Mouse (Mus musculus): Measurements from ENCODE around the gene Ctso.

The Ctso gene

GRCm38 (mm10) chr3:81951785-81952184, 19.4 kb downstream of the Ctso start:
- no peak for DNase-seq (ENCODE audit: low read depth)

- DNase-seq (ENCODE audit: low read depth) = no peak
Measured at GRCm38 (mm10) chr3:81957484-81957883, 25.1 kb downstream of the Ctso start.

GRCm38 (mm10) chr3:81961336-81961735, 28.9 kb downstream of the Ctso start:
- DNase-seq (ENCODE audit: low read depth) = no peak

GRCm38 (mm10) chr3:81963768-81964167, 31.4 kb downstream of the Ctso start:
- no peak for DNase-seq (ENCODE audit: low read depth)

DNA sequence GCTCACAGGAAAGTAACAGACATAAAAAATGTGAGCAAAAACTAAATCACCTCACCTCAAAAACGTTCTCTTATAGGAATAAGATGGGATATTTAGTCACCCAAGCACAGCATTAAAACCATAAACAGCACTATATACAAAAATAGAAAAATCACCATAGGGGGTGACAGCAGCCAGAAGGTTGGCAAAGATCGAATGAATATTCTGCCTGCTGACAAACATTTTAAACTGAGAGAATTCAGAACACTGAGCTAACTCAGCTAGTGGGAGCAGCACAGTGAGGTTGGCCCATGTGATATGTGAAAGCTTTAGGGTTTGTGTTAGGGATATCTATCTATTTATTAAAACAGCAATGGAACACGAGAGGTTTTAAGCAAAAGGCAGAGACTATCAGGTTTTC, 32.2 kb downstream of the Ctso start:
- no peak for DNase-seq (ENCODE audit: low read depth)

DNA sequence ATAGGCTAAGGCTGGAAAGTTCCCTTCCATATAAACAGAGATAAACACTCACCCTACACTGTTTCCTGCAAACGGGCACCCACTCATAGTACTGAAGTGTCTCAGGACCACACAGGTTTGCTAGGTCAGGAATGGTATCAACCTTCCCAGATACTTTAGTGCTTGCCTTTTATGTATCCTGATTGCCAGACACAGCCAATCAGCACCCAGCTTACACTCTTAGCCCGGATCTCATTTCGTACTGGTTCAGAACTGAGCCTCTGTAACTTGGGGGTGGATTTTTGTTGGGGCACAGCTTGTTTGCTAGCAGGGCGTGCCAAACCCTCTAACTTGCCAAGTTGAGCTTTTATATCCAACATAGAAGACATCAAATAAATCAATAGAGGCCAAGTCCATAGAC, 43.2 kb downstream of the Ctso start:
- no peak for DNase-seq (ENCODE audit: low read depth)

GRCm38 (mm10) chr3:81976102-81976501, 43.7 kb downstream of the Ctso start, which contains the start of gene Tdo2:
Gene Tdo2 (minus strand): TSS chr3:81976202.
- DNase-seq (ENCODE audit: low read depth) = no peak

- DNase-seq (ENCODE audit: low read depth) = no peak
Measured at GRCm38 (mm10) chr3:81981576-81981975, 49.2 kb downstream of the Ctso start.

DNA sequence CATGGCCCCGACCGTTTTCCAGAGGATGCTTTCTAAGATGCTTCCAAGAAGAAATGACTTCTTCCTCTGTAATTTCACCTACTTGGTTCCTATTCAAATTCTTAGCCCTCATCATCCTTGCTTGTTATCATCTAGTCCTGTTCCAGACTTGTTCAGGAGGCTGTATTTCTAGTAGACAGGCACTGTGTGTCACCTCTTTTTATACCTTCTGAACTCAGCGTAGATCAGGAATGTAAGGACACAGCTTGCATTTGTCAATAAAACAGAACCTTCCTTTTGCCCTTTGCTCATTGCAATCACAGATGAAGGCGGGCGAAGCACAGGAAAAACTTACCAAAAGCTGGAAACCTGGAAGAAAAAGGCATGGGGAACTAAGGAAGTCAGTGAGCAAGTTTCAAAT, 49.6 kb downstream of the Ctso start, which contains the start of gene Asic5:
Gene Asic5, plus strand, starts transcription at position 301 of the 400 bp plus-strand sequence.
- no peak for DNase-seq (ENCODE audit: low read depth)

- no peak for DNase-seq (ENCODE audit: low read depth)
Measured at GRCm38 (mm10) chr3:81983120-81983895, 50.9 kb downstream of the Ctso start.

GRCm38 (mm10) chr3:81985100-81985499, 52.7 kb downstream of the Ctso start:
- no peak for DNase-seq (ENCODE audit: low read depth)

GRCm38 (mm10) chr3:81986103-81986502, 53.7 kb downstream of the Ctso start:
- DNase-seq (ENCODE audit: low read depth) = no peak

DNA sequence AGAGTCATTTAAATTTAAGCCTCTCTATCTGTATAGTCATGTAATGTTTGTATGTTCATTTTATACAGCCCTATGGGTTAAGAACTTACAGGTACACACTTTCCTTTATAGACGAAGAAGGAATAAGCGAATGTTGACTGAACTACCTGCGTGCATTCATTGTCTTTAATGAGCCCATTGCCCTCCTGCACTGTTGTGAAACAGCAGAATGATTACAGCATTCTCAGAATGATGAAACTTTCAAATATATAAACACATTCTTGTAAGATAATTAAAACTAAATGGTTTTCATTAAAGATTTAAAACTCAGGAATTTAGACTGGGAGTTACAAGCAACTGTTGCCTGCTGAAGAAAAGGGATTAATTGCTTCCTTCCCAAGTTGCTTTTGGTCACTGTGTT, 55.2 kb downstream of the Ctso start:
- DNase-seq (ENCODE audit: low read depth) = no peak

DNA sequence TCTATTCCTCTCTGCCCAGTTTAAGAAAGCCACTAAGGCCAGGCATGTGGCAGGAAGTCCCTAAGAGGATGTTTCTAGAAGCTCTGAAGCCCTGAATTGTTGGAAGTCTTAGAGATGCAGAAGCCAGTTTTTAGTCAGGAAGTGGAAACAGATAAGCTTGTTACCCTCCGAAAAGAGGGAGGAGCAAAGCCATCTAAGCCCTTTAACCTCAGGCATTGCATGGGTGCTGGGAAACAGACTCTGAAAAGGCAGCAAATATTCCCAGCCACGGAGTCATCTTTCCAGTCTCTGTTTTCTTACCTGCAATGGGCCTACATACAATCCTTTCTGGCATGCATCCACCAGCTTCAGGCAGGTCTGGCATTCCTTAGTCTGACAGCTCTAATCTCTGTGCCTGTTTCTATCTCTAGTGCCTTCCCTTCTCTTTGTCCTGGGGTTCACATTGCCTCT, 57.3 kb downstream of the Ctso start:
- no peak for DNase-seq (ENCODE audit: low read depth)

GRCm38 (mm10) chr3:81990531-81990930, 58.1 kb downstream of the Ctso start:
- no peak for DNase-seq (ENCODE audit: low read depth)

DNA sequence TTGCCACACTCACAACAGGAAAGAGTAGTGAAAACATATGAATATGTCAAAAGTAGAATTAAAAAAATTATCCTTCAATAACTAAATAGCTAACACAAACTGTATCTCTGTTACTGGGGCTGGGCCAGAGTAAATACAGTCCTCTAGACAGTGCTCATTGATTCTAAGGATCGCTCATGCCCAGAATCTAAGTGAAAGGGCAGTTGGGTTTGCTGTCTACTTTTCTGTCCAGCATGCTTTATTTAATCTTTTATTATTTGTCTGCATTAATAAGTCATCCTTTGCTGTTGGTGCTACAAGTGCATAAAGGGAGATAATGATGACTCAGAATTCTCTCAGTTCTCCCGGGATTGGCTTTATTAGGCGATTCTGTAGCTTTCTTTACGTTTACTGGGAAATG, 63.0 kb downstream of the Ctso start:
- no peak for DNase-seq (ENCODE audit: low read depth)

DNA sequence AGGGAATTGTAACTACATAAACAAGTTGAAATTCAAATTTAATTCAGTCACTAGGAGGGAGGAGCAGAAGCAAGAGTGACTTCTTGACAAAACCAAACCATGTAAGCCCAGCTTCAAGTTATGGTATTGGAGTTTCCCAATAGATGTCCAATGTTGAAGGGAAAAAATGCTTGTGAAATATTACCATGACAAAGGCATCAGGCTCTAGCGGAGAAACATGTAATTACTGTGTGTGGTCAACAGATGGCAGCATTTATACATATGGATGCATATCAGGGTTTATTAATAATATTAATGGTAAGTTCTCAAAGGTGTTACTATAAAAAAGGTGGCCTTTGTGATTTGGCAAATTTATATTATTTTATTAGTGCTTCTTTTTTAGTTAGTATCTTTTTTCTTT, 63.6 kb downstream of the Ctso start:
- peak; percentile 2 for DNase-seq (ENCODE audit: low read depth)

All from c-Kit-positive CD71-positive TER-119-negative erythroid progenitor cells, embryonic 14.5 days (primary cell).